In genomic region chr3:55373689-55374088, GRCm38 (mm10) we compare ENCODE assay signal across 7 mouse cellular contexts.
DNase-seq lines count a peak whose midpoint lies in the region; ATAC-seq lines count a peak whose summit lies in the region.

No protein-coding gene starts in this region.

- no peaks in the 10 kb centered on the region for H3K4me1 ChIP-seq in forebrain, embryonic 14.5 days (ENCODE audit: control insufficient read depth, insufficient read depth, low read length)
- H3K4me1 ChIP-seq in hindbrain, embryonic 12.5 days = peaks cover 10% of the 10 kb centered on the region
- H3K4me1 ChIP-seq in lung, embryonic 16.5 days (replicated peaks; ENCODE audit: control insufficient read depth, insufficient read depth, low read length) = no peaks in the 10 kb centered on the region

- WGBS in forebrain, embryonic 14.5 days = 4% methylated on average over 11 of the region's 11 CpGs
- 4% methylated on average over 11 of the region's 11 CpGs for WGBS in hindbrain, embryonic 12.5 days
- 1% methylated on average over 11 of the region's 11 CpGs for WGBS in lung, embryonic 16.5 days

- no peaks in the 10 kb centered on the region for H3K27me3 ChIP-seq in forebrain, embryonic 14.5 days (replicated peaks; ENCODE audit: control insufficient read depth, insufficient read depth, low read length)
- H3K27me3 ChIP-seq in hindbrain, embryonic 12.5 days = no peaks in the 10 kb centered on the region
- H3K27me3 ChIP-seq in lung, embryonic 16.5 days (ENCODE audit: control insufficient read depth, insufficient read depth, low read depth, low read length) = no peaks in the 10 kb centered on the region

- ATAC-seq in forebrain, embryonic 14.5 days = peak; percentile 94
- peak; percentile 89 for ATAC-seq in hindbrain, embryonic 12.5 days (ENCODE audit: low FRiP score)
- ATAC-seq in lung, embryonic 16.5 days (ENCODE audit: low read depth) = peak; percentile 90

- H3K9me3 ChIP-seq in forebrain, embryonic 14.5 days (replicated peaks; ENCODE audit: control insufficient read depth, low read length) = no peaks in the 10 kb centered on the region
- no peaks in the 10 kb centered on the region for H3K9me3 ChIP-seq in hindbrain, embryonic 12.5 days (replicated peaks)
- no peaks in the 10 kb centered on the region for H3K9me3 ChIP-seq in lung, embryonic 16.5 days (ENCODE audit: control insufficient read depth, low read length)

- no peaks in the 10 kb centered on the region for H3K36me3 ChIP-seq in forebrain, embryonic 14.5 days (ENCODE audit: control insufficient read depth, insufficient read depth, low read length)
- 0 out of 2 replicates have a peak, but pooled peaks cover 3% of the 10 kb centered on the region for H3K36me3 ChIP-seq in hindbrain, embryonic 12.5 days
- no peaks in the 10 kb centered on the region for H3K36me3 ChIP-seq in lung, embryonic 16.5 days (ENCODE audit: control insufficient read depth, insufficient read depth, low read length)

- H3K27ac ChIP-seq in forebrain, embryonic 14.5 days (ENCODE audit: low read depth, low read length) = peak overlapping the region; percentile 71; the same call in 1 of the 2 replicates
- peak overlapping the region; percentile 88 for H3K27ac ChIP-seq in hindbrain, embryonic 12.5 days
- no peak overlapping the region for H3K27ac ChIP-seq in lung, embryonic 16.5 days (ENCODE audit: low read length)

- peak overlapping the region; percentile 60 for H3K4me2 ChIP-seq in forebrain, embryonic 14.5 days (ENCODE audit: low read length)
- H3K4me2 ChIP-seq in hindbrain, embryonic 12.5 days (replicated peaks) = peak overlapping the region; percentile 52
- peak overlapping the region; percentile 61 for H3K4me2 ChIP-seq in lung, embryonic 16.5 days (ENCODE audit: low read depth, low read length)

- peak; percentile 55 for DNase-seq in Muller cell, postnatal 12 days (ENCODE audit: inconsistent ontology term)
- DNase-seq in c-Kit-positive CD71-positive TER-119-negative erythroid progenitor cells, embryonic 14.5 days (ENCODE audit: low read depth) = peak; percentile 2
- DNase-seq in forebrain, embryonic 14.5 days (ENCODE audit: low spot score) = peak; percentile 96
- peak; percentile 75 to 85 for DNase-seq in layer of hippocampus, postnatal 14 days (ENCODE audit: low spot score in 2 of 2)
- peak; percentile 54 for DNase-seq in retina, postnatal 7 days (ENCODE audit: low read depth, low spot score)

- peak overlapping the region; percentile 32 for H3K4me3 ChIP-seq in forebrain, embryonic 14.5 days (ENCODE audit: low read depth, low read length)
- H3K4me3 ChIP-seq in hindbrain, embryonic 12.5 days = peak overlapping the region; percentile 22
- peak overlapping the region; percentile 44 for H3K4me3 ChIP-seq in lung, embryonic 16.5 days (ENCODE audit: low read length)

- peak overlapping the region; percentile 43; the same call in 1 of the 2 replicates for H3K9ac ChIP-seq in forebrain, embryonic 14.5 days (ENCODE audit: low read length)
- H3K9ac ChIP-seq in hindbrain, embryonic 12.5 days = peak overlapping the region; percentile 47; the same call in 1 of the 2 replicates
- H3K9ac ChIP-seq in lung, embryonic 16.5 days (ENCODE audit: low read length) = no peak overlapping the region; the same call in 1 of the 2 replicates

Comparison
In these comparisons a context has a peak if more than half of its experiments do, and no peak if none do; other contexts are left out.
1. DNase-seq: peak in every context shown above with its lines; median percentile 96 in forebrain, embryonic 14.5 days; 80 in layer of hippocampus, postnatal 14 days; 55 in Muller cell, postnatal 12 days; 54 in retina, postnatal 7 days; 2 in c-Kit-positive CD71-positive TER-119-negative erythroid progenitor cells, embryonic 14.5 days.